Mouse (Mus musculus) testis, postnatal 14 days (tissue): ENCODE measurements around the gene Mas1.

Experiments
- DNase-seq: peaks from one replicate; pipeline ENCODE4 v3.0.0; 2021; ENCODE audit warnings: low spot score

Mas1 gene

GRCm38 (mm10) chr17:12872275-12873028 lies 4.5 kb upstream of the Mas1 start:
- no peak for DNase-seq

- no peak for DNase-seq
Measured at GRCm38 (mm10) chr17:12868640-12869039, 697 bp upstream of the Mas1 start.

GRCm38 (mm10) chr17:12866853-12867252 lies 1.1 kb downstream of the Mas1 start:
- no peak for DNase-seq

- DNase-seq: no peak
Measured at GRCm38 (mm10) chr17:12865407-12865806, 2.5 kb downstream of the Mas1 start.

- DNase-seq: no peak
Measured at GRCm38 (mm10) chr17:12864111-12864510, 3.8 kb downstream of the Mas1 start.

- DNase-seq: no peak
Measured at GRCm38 (mm10) chr17:12859006-12859520, 8.9 kb downstream of the Mas1 start.

GRCm38 (mm10) chr17:12858072-12858471 lies 9.9 kb downstream of the Mas1 start:
- no peak for DNase-seq

GRCm38 (mm10) chr17:12857395-12857794 lies 10.5 kb downstream of the Mas1 start:
- no peak for DNase-seq

GRCm38 (mm10) chr17:12854386-12854785 lies 13.6 kb downstream of the Mas1 start:
- no peak for DNase-seq

- DNase-seq: no peak
Measured at GRCm38 (mm10) chr17:12853821-12854220, 14.1 kb downstream of the Mas1 start.

- no peak for DNase-seq
Measured at GRCm38 (mm10) chr17:12851689-12852088, 16.3 kb downstream of the Mas1 start.

- DNase-seq: no peak
Measured at GRCm38 (mm10) chr17:12849778-12850382, 18.1 kb downstream of the Mas1 start.

GRCm38 (mm10) chr17:12847736-12848135 lies 20.2 kb downstream of the Mas1 start:
- no peak for DNase-seq

- DNase-seq: no peak
Measured at GRCm38 (mm10) chr17:12846474-12846873, 21.5 kb downstream of the Mas1 start.

- DNase-seq: no peak
Measured at GRCm38 (mm10) chr17:12845862-12846261, 22.1 kb downstream of the Mas1 start.

- no peak for DNase-seq
Measured at GRCm38 (mm10) chr17:12844540-12844939, 23.4 kb downstream of the Mas1 start.

- DNase-seq: no peak
Measured at GRCm38 (mm10) chr17:12843826-12844225, 24.1 kb downstream of the Mas1 start.

- DNase-seq: no peak
Measured at GRCm38 (mm10) chr17:12839475-12840267, 28.3 kb downstream of the Mas1 start.

- DNase-seq: no peak
Measured at GRCm38 (mm10) chr17:12835738-12836137, 32.2 kb downstream of the Mas1 start.

GRCm38 (mm10) chr17:12834826-12835225 lies 33.1 kb downstream of the Mas1 start:
- no peak for DNase-seq

- DNase-seq: no peak
Measured at GRCm38 (mm10) chr17:12834317-12834716, 33.6 kb downstream of the Mas1 start.

- DNase-seq: no peak
Measured at GRCm38 (mm10) chr17:12832657-12833056, 35.3 kb downstream of the Mas1 start.

- DNase-seq: no peak
Measured at GRCm38 (mm10) chr17:12832231-12832630, 35.7 kb downstream of the Mas1 start.
